Mouse (Mus musculus) skeletal muscle tissue, adult 2 months (tissue): ENCODE data around the gene Tsnax.
A peak's percentile ranks its signal among the peaks of the same experiment; 100 is the strongest.

Experiments used
- DNase-seq: peaks from one replicate; pipeline ENCODE4 v3.0.0-alpha.2; 2012; ENCODE audit warnings: low read depth, low spot score

Gene Tsnax

GRCm38 (mm10) chr8:125012695-125013627 is at the start of gene Tsnax:
Tsnax (plus strand) TSS chr8:125012997.
- peak; percentile 82 for DNase-seq

GRCm38 (mm10) chr8:124963246-124963645 is 49.6 kb upstream of the Tsnax start:
- no peak for DNase-seq

- DNase-seq: no peak
Observed at GRCm38 (mm10) chr8:124964966-124965365, 47.8 kb upstream of the Tsnax start.

GRCm38 (mm10) chr8:124970312-124970933 is 42.4 kb upstream of the Tsnax start:
- DNase-seq: no peak

GRCm38 (mm10) chr8:124973221-124973620 is 39.6 kb upstream of the Tsnax start:
- DNase-seq: no peak

- no peak for DNase-seq
Observed at GRCm38 (mm10) chr8:124974254-124974653, 38.5 kb upstream of the Tsnax start.

GRCm38 (mm10) chr8:124976211-124976610 is 36.6 kb upstream of the Tsnax start:
- no peak for DNase-seq

- no peak for DNase-seq
Observed at GRCm38 (mm10) chr8:124978026-124978425, 34.8 kb upstream of the Tsnax start.

- DNase-seq: no peak
Observed at GRCm38 (mm10) chr8:124980036-124980435, 32.8 kb upstream of the Tsnax start.

GRCm38 (mm10) chr8:124980828-124981227 is 32.0 kb upstream of the Tsnax start:
- DNase-seq: no peak

GRCm38 (mm10) chr8:124990923-124991667 is 21.7 kb upstream of the Tsnax start:
- DNase-seq: no peak

GRCm38 (mm10) chr8:124991668-124991926 is 21.2 kb upstream of the Tsnax start:
- no peak for DNase-seq

GRCm38 (mm10) chr8:124995776-124996175 is 17.0 kb upstream of the Tsnax start:
- DNase-seq: no peak

GRCm38 (mm10) chr8:125024085-125024484 is 11.3 kb downstream of the Tsnax start:
- DNase-seq: no peak

GRCm38 (mm10) chr8:125027211-125027610 is 14.4 kb downstream of the Tsnax start:
- DNase-seq: no peak

GRCm38 (mm10) chr8:125028841-125029240 is 16.0 kb downstream of the Tsnax start:
- DNase-seq: no peak

GRCm38 (mm10) chr8:125031276-125031675 is 18.5 kb downstream of the Tsnax start:
- DNase-seq: no peak

- DNase-seq: peak; percentile 25
Observed at GRCm38 (mm10) chr8:125034669-125035068, 21.9 kb downstream of the Tsnax start.

- peak; percentile 25 for DNase-seq
Observed at GRCm38 (mm10) chr8:125037081-125037480, 24.3 kb downstream of the Tsnax start.

- peak; percentile 25 for DNase-seq
Observed at GRCm38 (mm10) chr8:125038731-125039130, 25.9 kb downstream of the Tsnax start.

GRCm38 (mm10) chr8:125040587-125041375 is 28.0 kb downstream of the Tsnax start:
- no peak for DNase-seq

- DNase-seq: no peak
Observed at GRCm38 (mm10) chr8:125041496-125041895, 28.7 kb downstream of the Tsnax start.
